Mouse (Mus musculus) bone marrow, adult 2 months (tissue): Measurements from ENCODE around the gene Avpi1.

Experiments
- CTCF ChIP-seq: fragments of 200-500 bp; IDR thresholded peaks from 2 replicates; pipeline ENCODE4 v1.5.1; 2011; ENCODE audit warnings: low read length, control low read depth; ENCODE audit not compliant: control insufficient read depth, insufficient read depth
- POLR2A ChIP-seq: fragments of 200-500 bp; IDR thresholded peaks from 2 replicates; pipeline ENCODE4 v1.6.1; 2011; ENCODE audit warnings: low read depth, mild to moderate bottlenecking, control low read depth, low read length, borderline replicate concordance; ENCODE audit not compliant: control insufficient read depth

- TF ChIP-seq POLR2A, result no peak
- no peak for TF ChIP-seq CTCF
Observed at GRCm38 (mm10) chr19:42115783-42116335, 13.0 kb downstream of the Avpi1 start.
